Mouse (Mus musculus) gastrocnemius, adult 8-10 months (tissue): ENCODE results near the gene Kif26a. TPM values are rescaled to one million over a fixed set of nuclear protein-coding genes. Genes with fewer than 3 reads are reported as not detected.
A peak's percentile ranks its signal among the peaks of the same experiment; 100 is the strongest.

Experiments used
- DNase-seq, 2 experiments: peaks; one replicate each; pipeline ENCODE4 v3.0.0; 2022; ENCODE audit warnings: low spot score in 2 of 2
- total RNA-seq, 4 experiments: library from RNA; stranded (reverse); gene quantifications; 2 replicates each; pipeline ENCODE4 v1.2.4; 2022

Kif26a gene
- total RNA-seq = 1 to 10 TPM; 3.4 to 4.5 (median 3.5) TPM

GRCm38 (mm10) chr12:112145875-112146651 lies at the start of gene Kif26a:
Gene Kif26a, plus strand, starts transcription at chr12:112146208.
- peak; percentile 32 to 42 for DNase-seq

GRCm38 (mm10) chr12:112096733-112097117 lies 49.3 kb upstream of the Kif26a start:
- no peak for DNase-seq

- no peak for DNase-seq
These were observed 45.9 kb upstream of the Kif26a start for GRCm38 (mm10) chr12:112100106-112100505.

- no peak for DNase-seq
These were observed 45.0 kb upstream of the Kif26a start for GRCm38 (mm10) chr12:112101045-112101444.

- DNase-seq = no peak
These were observed 42.8 kb upstream of the Kif26a start for GRCm38 (mm10) chr12:112103179-112103578.

GRCm38 (mm10) chr12:112104890-112105289 lies 41.1 kb upstream of the Kif26a start:
- DNase-seq = no peak

- DNase-seq = no peak
These were observed 39.5 kb upstream of the Kif26a start, which contains the start of gene Aspg for GRCm38 (mm10) chr12:112106541-112106971. Gene Aspg, plus strand, starts transcription at chr12:112106679.

GRCm38 (mm10) chr12:112107685-112108084 lies 38.3 kb upstream of the Kif26a start:
- no peak for DNase-seq

- no peak for DNase-seq
These were observed 37.1 kb upstream of the Kif26a start for GRCm38 (mm10) chr12:112108696-112109445.

- no peak for DNase-seq
These were observed 36.3 kb upstream of the Kif26a start for GRCm38 (mm10) chr12:112109701-112110100.

- DNase-seq = no peak
These were observed 34.7 kb upstream of the Kif26a start for GRCm38 (mm10) chr12:112111323-112111722.

GRCm38 (mm10) chr12:112112235-112112634 lies 33.8 kb upstream of the Kif26a start:
- no peak for DNase-seq

- no peak for DNase-seq
These were observed 33.2 kb upstream of the Kif26a start for GRCm38 (mm10) chr12:112112686-112113396.

GRCm38 (mm10) chr12:112113710-112114109 lies 32.3 kb upstream of the Kif26a start:
- peak; percentile 80 to 84 for DNase-seq

GRCm38 (mm10) chr12:112117006-112117405 lies 29.0 kb upstream of the Kif26a start:
- no peak for DNase-seq

GRCm38 (mm10) chr12:112117649-112118048 lies 28.4 kb upstream of the Kif26a start:
- no peak for DNase-seq

GRCm38 (mm10) chr12:112121188-112121587 lies 24.8 kb upstream of the Kif26a start:
- no peak for DNase-seq

GRCm38 (mm10) chr12:112125903-112126302 lies 20.1 kb upstream of the Kif26a start:
- DNase-seq = no peak

- no peak for DNase-seq
These were observed 18.9 kb upstream of the Kif26a start for GRCm38 (mm10) chr12:112126931-112127635.

GRCm38 (mm10) chr12:112128526-112128925 lies 17.5 kb upstream of the Kif26a start:
- no peak for DNase-seq

GRCm38 (mm10) chr12:112129300-112129856 lies 16.6 kb upstream of the Kif26a start:
- no peak for DNase-seq
